Mouse (Mus musculus) urinary bladder, postnatal 36 days (tissue): ENCODE data around the gene Rsrp1.
A peak's percentile ranks its signal among the peaks of the same experiment; 100 is the strongest.
"Not testable (repeated sequence)": the region's sequence is repeated elsewhere in the genome, so short reads cannot be mapped to it uniquely, and the experiment has no call there.

Source experiments
- DNase-seq, 2 experiments: peaks; one replicate each; pipeline ENCODE4 v3.0.0; 2022; ENCODE audit warnings: low spot score in 2 of 2, mixed read lengths in 1 of 2

The Rsrp1 gene

GRCm38 (mm10) chr4:134923258-134924018 is at the start of gene Rsrp1:
Rsrp1 (plus strand) TSS chr4:134923592.
- DNase-seq = peak; percentile 95 to 98

DNA sequence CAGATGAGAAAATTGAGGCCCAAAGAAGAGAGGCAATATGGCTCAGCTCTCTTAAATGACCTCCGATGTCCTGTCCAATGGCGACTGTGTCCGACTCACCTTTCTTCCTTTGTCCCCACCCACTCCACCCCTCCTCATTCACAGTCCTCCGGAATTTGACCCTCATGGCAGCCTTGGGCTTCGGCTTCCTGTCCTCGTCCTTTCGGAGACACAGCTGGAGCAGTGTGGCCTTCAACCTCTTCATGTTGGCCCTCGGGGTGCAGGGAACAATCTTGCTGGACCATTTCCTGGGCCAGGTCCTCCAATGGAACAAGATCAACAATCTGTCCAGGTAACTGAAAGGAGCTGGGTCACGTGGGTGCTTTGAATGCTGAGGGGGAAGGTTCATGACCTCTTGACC is 47.2 kb upstream of the Rsrp1 start:
- DNase-seq = no peak

DNA sequence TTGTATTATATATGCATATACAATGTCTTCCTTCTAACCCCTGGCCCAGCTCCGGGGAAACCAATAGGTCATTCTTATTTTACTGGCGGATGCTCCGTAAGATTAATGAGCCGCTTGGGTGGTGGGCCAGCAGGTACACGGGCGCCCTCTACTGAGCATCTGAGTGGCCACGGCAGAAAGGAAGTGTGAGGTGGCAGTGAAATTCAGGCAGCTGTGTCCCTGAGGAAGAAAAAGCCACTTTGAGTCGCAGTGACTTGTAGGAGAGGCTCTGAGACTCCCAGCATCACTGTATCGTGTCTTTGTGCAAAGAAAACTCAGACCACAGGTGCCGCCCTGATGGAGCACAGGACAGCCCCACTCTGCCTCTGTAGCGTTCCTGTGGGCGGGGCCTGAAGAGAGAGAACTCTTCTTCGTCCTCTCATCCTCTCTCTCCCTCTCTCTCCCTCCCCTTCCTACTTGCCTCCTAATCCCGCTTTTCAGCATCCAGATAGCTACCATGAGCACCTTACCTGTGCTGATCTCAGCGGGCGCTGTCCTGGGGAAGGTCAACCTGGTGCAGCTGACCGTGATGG is 43.9 kb upstream of the Rsrp1 start:
- DNase-seq = peak; percentile 59 to 73

- DNase-seq = no peak
Observed at GRCm38 (mm10) chr4:134880041-134880440, 43.4 kb upstream of the Rsrp1 start.

DNA sequence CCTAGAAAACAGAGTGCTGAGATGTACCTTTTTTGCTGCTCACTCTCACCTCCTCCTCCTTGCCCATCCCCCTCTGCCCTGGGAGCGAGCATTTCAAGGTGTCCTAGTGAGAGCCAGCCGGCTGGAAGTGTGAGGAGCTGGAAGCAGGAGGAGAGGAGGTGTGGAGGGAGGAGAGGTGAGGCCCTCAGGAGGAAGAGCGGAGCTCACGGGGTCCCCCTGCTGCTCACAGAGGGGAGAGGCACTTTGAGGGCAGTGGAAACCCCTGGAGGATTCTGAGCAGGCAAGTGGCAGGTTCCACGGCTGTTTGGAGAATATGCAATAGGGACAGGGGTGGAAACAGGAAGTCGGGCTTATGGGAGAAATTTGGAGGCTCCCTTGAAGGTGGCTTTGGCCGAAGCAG is 40.1 kb upstream of the Rsrp1 start:
- DNase-seq = peak in 1 of 2 experiments; percentile 16

DNA sequence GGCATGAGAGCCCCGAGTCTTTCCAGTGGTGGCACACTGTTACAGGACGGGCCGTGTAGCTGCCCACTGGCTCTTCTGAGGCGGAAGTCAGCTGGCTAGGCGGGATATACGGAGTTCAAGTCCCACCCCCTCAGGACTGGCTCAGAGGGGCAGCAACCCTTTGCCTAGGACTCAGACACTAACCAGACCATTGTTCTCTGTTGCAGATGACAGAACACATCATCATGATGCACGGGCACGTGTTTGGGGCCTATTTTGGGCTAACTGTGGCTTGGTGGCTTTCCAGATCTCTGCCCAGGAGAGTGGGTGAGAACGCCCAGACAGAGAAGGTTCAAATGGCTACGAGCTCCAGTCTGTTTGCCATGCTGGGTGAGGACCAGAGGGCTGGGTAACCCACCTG is 39.6 kb upstream of the Rsrp1 start:
- DNase-seq = no peak

- DNase-seq = no peak
Observed at GRCm38 (mm10) chr4:134884364-134884763, 39.0 kb upstream of the Rsrp1 start.

GRCm38 (mm10) chr4:134892096-134892495 is 31.3 kb upstream of the Rsrp1 start:
- DNase-seq = peak; percentile 30 to 60

DNA sequence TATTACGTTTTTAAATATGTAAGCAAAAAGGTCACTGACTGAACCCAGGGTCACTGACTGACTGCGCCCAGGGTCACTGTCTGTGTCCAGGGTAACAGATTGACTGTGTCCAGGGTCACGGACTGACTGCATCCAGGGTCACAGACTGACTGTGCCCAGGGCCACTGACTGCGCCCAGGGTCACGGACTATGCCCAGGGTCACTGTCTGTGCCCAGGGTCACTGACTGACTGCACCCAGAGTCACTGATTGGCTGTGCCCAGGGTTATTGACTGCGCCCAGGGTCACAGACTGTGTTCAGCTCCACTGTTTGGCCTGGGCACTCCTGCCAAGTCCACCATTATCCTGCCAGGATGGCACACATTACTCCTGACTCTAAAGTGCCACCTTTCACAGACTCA is 26.1 kb upstream of the Rsrp1 start:
- DNase-seq = no peak

DNA sequence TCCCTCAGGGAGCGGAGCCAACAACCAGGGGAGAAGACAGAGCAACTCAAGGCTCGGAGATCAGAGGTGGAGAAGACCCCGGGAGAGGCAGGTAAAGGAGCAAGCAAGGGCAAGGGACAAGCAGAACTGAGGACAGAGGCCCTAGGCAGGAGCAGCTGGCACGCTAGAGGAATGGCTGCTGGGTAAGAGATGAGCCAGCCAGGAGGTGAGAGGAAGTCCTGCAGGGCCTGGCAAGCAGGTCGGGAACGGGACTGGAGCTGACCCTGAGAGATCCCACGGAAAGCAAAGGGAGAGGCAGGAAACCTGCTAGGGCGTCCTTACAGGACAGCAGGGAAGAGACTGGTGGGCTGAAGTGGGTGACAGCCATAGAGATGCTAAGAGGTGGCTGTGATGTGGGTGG is 22.3 kb upstream of the Rsrp1 start:
- no peak for DNase-seq

DNA sequence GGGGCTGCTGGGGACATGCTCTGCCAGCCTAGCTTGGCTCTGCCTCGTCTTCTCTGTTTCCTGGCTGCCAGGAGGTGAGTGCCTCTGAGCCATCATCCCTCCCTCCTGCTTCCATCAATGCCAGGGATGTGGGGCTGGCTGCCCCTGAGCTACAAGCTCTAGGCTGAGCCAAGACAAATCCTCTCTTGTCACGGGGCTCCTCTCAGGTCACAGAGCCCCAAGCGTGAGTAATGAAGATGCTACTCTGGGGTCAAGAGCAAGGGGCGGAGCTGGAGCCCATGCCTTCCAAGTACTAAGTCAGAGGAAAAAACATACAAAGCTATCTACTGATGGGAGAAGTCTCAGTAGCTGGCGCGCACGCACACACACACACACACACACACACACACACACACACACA is 20.3 kb upstream of the Rsrp1 start:
- no peak for DNase-seq

GRCm38 (mm10) chr4:134911406-134911805 is 12.0 kb upstream of the Rsrp1 start:
- not testable (repeated sequence) for DNase-seq

DNA sequence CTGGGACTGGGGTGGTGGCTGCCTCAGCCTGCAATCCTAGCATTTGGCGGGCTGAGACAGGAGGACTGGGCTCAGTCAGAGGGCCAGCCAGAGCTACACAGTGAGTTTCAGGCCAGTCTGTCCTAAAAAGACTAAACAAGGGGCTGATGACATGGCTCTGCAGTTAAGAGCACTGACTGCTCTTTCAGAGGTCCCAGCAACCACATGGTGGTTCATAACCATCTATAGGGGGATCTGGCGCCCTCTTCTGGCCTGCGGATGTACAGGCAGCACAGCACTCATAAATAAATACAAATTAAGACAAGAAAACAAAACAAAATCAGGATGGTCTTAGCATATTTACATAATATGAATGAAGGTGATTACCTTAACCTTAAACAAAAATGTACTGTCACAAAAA is 10.0 kb upstream of the Rsrp1 start:
- peak; percentile 41 to 52 for DNase-seq

- DNase-seq = no peak
Observed at GRCm38 (mm10) chr4:134914122-134914863, 9.1 kb upstream of the Rsrp1 start.

- DNase-seq = peak; percentile 92 to 95
Observed at GRCm38 (mm10) chr4:134914864-134915209, 8.6 kb upstream of the Rsrp1 start, which contains the start of gene Tmem50a. Tmem50a (minus strand) TSS chr4:134915024.

DNA sequence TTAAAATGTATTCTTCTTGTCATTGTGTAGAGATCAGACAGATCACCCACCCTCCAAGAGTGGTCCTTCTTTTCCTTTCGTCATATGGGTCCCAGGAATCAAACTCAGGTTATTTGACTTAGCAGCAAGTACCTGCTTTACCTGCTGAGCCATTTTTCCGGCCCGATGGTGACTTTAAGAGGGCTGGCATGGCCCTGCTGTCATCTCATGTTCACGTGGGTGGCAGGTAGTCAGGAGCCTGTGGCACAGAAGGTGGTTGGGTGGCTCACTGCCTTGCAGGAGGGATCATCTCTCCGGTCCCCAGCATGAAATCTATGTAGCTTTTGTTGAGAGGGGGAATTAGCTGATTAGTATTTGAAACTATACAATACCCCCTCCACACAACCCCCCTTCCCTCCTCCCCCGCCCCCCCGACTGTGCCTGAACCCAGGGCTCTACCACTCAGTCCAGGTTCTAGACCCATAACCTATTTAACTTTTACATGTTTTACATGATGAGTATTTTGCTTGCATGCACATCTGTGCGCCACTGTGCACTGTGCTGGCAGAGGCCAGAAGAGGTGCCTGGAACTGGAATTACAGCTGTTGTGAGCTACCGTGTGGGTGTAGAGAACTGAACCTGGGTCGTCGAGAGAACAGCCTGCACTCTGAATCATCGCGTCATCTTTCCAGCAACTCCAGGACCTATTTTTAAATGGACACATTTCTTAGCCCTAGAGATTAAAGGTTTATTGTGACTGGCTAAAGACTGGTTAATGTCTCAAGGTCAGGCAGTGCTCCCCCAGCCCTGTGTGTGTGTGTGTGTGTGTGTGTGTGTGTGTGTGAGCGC is 8.0 kb upstream of the Rsrp1 start:
- DNase-seq = no peak

GRCm38 (mm10) chr4:134917194-134917593 is 6.2 kb upstream of the Rsrp1 start:
- DNase-seq = no peak

GRCm38 (mm10) chr4:134918381-134918780 is 5.0 kb upstream of the Rsrp1 start:
- peak in 1 of 2 experiments; percentile 73 for DNase-seq

GRCm38 (mm10) chr4:134919733-134920540 is 3.5 kb upstream of the Rsrp1 start:
- DNase-seq = no peak

DNA sequence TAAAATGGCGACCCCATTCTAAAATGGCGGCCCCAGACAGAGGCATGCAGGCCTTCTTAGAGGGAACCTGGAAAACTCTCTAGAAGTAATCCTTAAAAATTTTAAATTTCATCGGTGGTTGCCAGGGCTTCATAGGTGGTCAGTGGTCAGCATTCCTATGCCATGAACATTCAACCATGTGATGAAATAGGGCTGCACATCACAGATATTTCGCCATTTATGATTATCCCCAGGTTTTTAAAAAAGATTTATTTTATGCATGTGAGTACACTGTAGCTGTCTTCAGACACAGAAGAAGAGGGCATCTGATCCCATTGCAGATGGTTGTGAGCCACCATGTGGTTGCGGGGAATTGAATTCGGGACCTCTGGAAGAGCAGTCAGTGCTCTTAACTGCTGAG is 2.8 kb upstream of the Rsrp1 start:
- DNase-seq = no peak

DNA sequence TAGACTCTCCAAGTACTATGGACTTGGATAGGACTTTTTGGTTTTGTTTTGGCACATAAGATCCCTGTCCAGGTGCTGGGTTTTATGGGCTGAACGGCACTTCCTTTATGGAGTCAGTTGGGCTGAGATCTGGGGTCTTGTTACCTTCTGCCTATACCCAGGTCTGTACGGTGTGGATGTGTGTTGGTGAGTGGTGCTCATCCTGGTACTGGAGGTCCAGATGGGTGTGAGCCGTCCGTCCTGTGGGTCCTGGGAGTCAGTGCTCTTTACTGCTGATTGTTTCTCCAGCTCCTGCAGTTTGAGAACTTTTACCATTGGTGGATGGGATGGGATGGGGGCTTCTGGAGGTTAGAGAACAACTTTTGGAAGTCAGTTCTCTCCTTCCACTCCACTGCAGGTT is 1.7 kb upstream of the Rsrp1 start:
- no peak for DNase-seq
